Mouse (Mus musculus) forebrain, embryonic 16.5 days (tissue): ENCODE data around the gene Pdzd2. TPM values are rescaled to one million over a fixed set of nuclear protein-coding genes. Genes with fewer than 3 reads are reported as not detected.

Experiments
- ATAC-seq: fragments of 200-750 bp; cut with Nextera tagmentation; 2 replicates; pipeline ENCODE4 v1.8.0; 2017; ENCODE audit warnings: mild to moderate bottlenecking, moderate library complexity
- H3K27ac ChIP-seq: fragments of 300-500 bp; sonication (generic); 2 replicates; pipeline ENCODE4 v1.5.1; 2014; ENCODE audit warnings: low read length, control low read depth
- H3K27me3 ChIP-seq: fragments of 300-500 bp; sonication (generic); replicated peaks from 2 replicates; pipeline ENCODE4 v1.6.1; 2014; ENCODE audit warnings: low read length; ENCODE audit not compliant: control insufficient read depth, insufficient read depth
- H3K36me3 ChIP-seq: fragments of 300-500 bp; sonication (generic); 2 replicates; pipeline ENCODE4 v1.6.1; 2014; ENCODE audit not compliant: control insufficient read depth, insufficient read depth
- H3K4me1 ChIP-seq: fragments of 300-500 bp; sonication (generic); replicated peaks from 2 replicates; pipeline ENCODE4 v1.6.1; 2014; ENCODE audit warnings: low read length; ENCODE audit not compliant: control insufficient read depth, insufficient read depth
- H3K4me2 ChIP-seq: fragments of 300-500 bp; sonication (generic); 2 replicates; pipeline ENCODE4 v1.6.1; 2014; ENCODE audit warnings: mild to moderate bottlenecking, low read length, control low read depth
- H3K4me3 ChIP-seq: fragments of 300-500 bp; sonication (generic); replicated peaks from 2 replicates; pipeline ENCODE4 v1.5.1; 2014; ENCODE audit warnings: mild to moderate bottlenecking, low read length, control low read depth
- H3K9ac ChIP-seq: fragments of 300-500 bp; sonication (generic); replicated peaks from 2 replicates; pipeline ENCODE4 v1.6.1; 2014; ENCODE audit warnings: low read depth, low read length, control low read depth
- H3K9me3 ChIP-seq: fragments of 300-500 bp; sonication (generic); 2 replicates; pipeline ENCODE4 v1.6.1; 2016; ENCODE audit warnings: low read length; ENCODE audit not compliant: control insufficient read depth
- WGBS: fragments of 180-500 bp; shearing (Covaris S2); extraction: QIAGEN DNeasy Blood & Tissue Kit; methylation state at CpG from one replicate; pipeline ENCODE4 v1.1.7; 2014; 5-methylcytosine and 5-hydroxymethylcytosine counted together
- polyA plus RNA-seq: library from polyadenylated mRNA; unstranded; fragments of >200 nt; fragmentation: Nextera tagmentation; extraction: Ambion mirVana; gene quantifications from 2 replicates; pipeline ENCODE4 v1.2.1, GENCODE M21; 2015

Pdzd2 gene
- polyA plus RNA-seq, 1 experiment from 2014 or later: 8.1 TPM

DNA sequence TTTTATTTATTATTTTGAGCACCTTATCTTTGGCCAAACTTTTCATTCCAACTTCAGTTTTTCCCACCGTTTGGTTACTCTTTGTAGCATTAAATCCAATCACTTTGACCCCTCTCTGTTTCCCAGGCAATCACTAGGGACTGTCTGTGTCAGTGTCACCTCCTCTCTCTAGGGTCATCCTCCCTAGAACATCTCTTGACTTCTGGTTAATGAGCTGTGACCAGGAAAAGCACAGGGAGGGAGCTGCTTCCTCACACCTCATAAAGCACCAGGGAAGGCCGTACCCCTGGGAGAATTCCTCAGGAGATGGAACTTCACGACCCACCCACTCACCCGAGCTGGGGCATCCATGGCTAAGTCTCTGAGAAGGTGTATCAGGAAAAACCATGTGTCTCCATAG lies 168.6 kb downstream of the Pdzd2 start:
- Histone ChIP-seq H3K9ac (no peak overlapping the region), H3K9me3 (no peaks in the 10 kb centered on the region), H3K27ac (no peak overlapping the region), H3K36me3 (no peaks in the 10 kb centered on the region), H3K4me2 (no peak overlapping the region), H3K4me1 (no peaks in the 10 kb centered on the region), H3K27me3 (no peaks in the 10 kb centered on the region), H3K4me3 (no peak overlapping the region)
- WGBS: 81% methylated on average over 4 of the region's 4 CpGs
- ATAC-seq: no peak

- ATAC-seq: no peak
- Histone ChIP-seq H3K36me3 (no peaks in the 10 kb centered on the region), H3K4me1 (no peaks in the 10 kb centered on the region), H3K4me3 (no peak overlapping the region), H3K27me3 (no peaks in the 10 kb centered on the region), H3K9me3 (no peaks in the 10 kb centered on the region), H3K4me2 (no peak overlapping the region), H3K9ac (no peak overlapping the region), H3K27ac (no peak overlapping the region)
- 89% methylated on average over 11 of the region's 11 CpGs for WGBS
These were observed 172.9 kb downstream of the Pdzd2 start for GRCm38 (mm10) chr15:12566637-12567440.

DNA sequence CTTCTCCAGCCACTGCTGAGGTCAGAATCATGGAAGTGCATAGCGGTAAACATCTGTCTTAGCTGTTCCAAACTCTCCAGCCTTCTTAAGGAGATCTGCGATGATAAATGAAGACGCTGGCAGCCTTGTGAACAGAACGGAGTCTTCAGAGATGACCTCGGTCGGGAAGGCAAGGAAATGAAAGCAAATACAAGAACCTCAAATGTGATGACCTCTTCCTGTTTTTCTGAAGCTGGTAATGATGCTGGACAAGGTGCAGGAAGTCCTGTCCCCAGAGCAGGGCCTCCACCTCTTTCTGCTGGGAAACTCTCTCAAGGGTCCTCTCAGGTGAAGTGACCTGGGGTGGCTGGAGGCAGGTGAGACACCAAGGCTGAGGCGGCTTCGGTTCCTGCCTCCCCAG lies 174.4 kb downstream of the Pdzd2 start:
- Histone ChIP-seq H3K27ac (no peak overlapping the region), H3K4me3 (no peak overlapping the region), H3K36me3 (no peaks in the 10 kb centered on the region), H3K9me3 (no peaks in the 10 kb centered on the region), H3K4me1 (no peaks in the 10 kb centered on the region), H3K9ac (no peak overlapping the region), H3K27me3 (no peaks in the 10 kb centered on the region), H3K4me2 (no peak overlapping the region)
- WGBS: 94% methylated on average over 8 of the region's 8 CpGs
- no peak for ATAC-seq

DNA sequence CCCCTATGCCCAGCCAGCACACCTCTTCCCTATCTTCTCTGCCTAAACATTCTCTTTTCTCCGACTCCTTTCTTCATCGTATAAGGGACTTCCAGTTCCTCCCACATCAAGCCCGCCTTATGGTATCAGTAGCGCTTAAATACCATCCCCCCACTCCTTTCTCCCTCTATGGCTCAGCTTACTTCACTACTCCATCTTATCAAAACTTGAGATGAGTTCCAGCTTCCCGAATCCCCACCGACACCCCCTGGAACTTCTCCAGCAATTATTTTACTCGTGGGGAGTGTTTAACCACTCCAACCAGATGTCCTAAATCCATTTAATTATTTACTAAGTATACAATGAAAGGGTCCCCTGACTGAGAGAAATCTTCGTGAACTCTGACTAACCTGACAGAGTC lies 179.2 kb downstream of the Pdzd2 start:
- Histone ChIP-seq H3K4me3 (no peak overlapping the region), H3K27ac (no peak overlapping the region), H3K9ac (no peak overlapping the region), H3K27me3 (no peaks in the 10 kb centered on the region), H3K4me1 (no peaks in the 10 kb centered on the region), H3K36me3 (no peaks in the 10 kb centered on the region), H3K4me2 (no peak overlapping the region), H3K9me3 (no peaks in the 10 kb centered on the region)
- 62% methylated on average over 8 of the region's 8 CpGs for WGBS
- ATAC-seq: no peak

DNA sequence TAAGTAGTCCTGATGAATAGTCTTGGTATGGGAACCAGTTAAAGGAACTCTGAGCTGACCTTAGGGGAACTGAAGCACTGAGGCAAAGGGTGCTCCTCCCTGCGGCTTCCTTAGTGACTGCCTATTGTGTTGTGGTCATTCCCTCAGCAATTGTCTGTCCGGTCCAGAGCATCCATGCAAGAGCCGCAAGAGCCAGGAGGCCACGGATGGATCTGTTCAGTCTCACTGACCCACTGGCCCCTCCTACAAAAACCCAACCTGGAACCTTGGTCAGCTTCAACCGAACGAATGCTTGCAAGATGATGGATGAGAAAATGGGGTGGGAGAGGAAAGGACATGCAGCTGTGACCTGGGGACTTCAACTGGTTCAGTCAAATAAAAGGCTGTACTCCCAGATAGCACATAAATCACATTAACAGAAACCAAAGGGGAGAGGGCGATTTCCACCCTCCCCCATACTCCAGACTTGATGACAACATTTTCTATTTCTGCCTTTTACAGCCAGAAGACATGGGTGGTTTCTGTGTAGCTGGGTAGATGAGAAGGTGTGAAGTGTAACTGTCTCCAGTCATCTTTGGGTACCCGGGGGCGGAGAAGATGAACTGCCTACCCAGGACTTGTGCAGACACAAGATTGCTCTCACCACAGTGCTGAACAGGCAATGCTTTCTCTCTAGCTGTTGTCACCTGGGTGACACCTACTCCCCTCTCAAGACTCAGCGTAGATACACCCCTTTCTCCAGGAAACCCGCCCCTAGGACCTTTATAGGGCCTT lies 181.9 kb downstream of the Pdzd2 start:
- no peaks in the 10 kb centered on the region for H3K27me3 ChIP-seq
- no peaks in the 10 kb centered on the region for H3K9me3 ChIP-seq
- H3K9ac ChIP-seq: no peak overlapping the region
- 86% methylated on average over 11 of the region's 11 CpGs for WGBS
- no peak overlapping the region for H3K4me2 ChIP-seq
- no peaks in the 10 kb centered on the region for H3K36me3 ChIP-seq
- H3K4me3 ChIP-seq: no peak overlapping the region
- H3K4me1 ChIP-seq: no peaks in the 10 kb centered on the region
- no peak for ATAC-seq
- no peak overlapping the region for H3K27ac ChIP-seq

DNA sequence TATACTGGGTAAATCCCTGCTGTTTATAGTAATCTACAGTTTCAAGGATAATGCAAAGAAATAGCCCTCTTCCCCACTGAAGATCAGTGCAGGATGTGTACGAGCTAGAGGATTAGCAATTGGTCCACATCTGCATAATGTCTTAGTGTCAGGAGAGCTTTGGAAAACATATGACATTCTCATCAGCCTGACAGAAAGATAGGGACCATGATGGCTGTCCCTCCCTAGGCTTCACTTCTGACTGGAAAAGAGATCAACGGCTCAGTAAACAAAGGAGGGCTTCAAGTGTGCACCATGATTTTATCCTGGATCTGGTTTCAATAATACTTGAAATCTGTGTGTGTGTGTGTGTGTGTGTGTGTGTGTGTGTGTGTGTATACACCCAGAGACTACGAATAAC lies 186.5 kb downstream of the Pdzd2 start:
- ATAC-seq: no peak
- Histone ChIP-seq H3K9me3 (no peaks in the 10 kb centered on the region), H3K27me3 (0 out of 2 replicates have a peak, but pooled peaks cover 5% of the 10 kb centered on the region), H3K27ac (no peak overlapping the region), H3K4me2 (no peak overlapping the region), H3K4me1 (peaks cover 13% of the 10 kb centered on the region), H3K4me3 (no peak overlapping the region), H3K36me3 (no peaks in the 10 kb centered on the region), H3K9ac (no peak overlapping the region)
- WGBS: 84% methylated on average over 3 of the region's 3 CpGs

DNA sequence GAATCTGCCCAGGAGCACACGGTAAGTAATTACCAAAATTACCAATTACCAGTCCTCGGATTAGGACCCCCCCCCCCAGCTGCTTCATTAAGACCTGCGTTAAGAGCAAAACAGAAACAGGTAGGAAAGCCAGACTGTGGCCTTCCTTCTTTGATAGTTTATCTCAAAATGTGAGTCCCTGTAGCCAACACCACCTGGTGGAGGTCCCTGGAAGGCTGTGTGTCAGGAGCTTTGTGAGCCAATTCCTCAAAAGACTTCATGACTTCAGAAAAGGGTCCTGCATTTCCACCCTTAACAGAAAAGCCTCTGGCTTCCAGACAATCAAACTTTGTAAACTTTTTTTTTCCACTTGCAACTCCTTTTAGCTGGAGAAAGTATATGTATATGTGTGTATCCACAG lies 188.8 kb downstream of the Pdzd2 start:
- no peak overlapping the region for H3K27ac ChIP-seq
- H3K27me3 ChIP-seq: 0 out of 2 replicates have a peak, but pooled peaks cover 5% of the 10 kb centered on the region
- ATAC-seq: no peak
- no peaks in the 10 kb centered on the region for H3K36me3 ChIP-seq
- H3K4me1 ChIP-seq: peaks cover 13% of the 10 kb centered on the region
- 9% methylated on average over 3 of the region's 3 CpGs for WGBS
- H3K4me2 ChIP-seq: no peak overlapping the region
- H3K4me3 ChIP-seq: no peak overlapping the region
- H3K9ac ChIP-seq: no peak overlapping the region
- H3K9me3 ChIP-seq: no peaks in the 10 kb centered on the region

GRCm38 (mm10) chr15:12550376-12550775 lies 189.3 kb downstream of the Pdzd2 start:
- Histone ChIP-seq H3K4me2 (no peak overlapping the region), H3K27me3 (0 out of 2 replicates have a peak, but pooled peaks cover 5% of the 10 kb centered on the region), H3K4me3 (no peak overlapping the region), H3K36me3 (no peaks in the 10 kb centered on the region), H3K27ac (no peak overlapping the region), H3K9me3 (no peaks in the 10 kb centered on the region), H3K9ac (no peak overlapping the region), H3K4me1 (peaks cover 13% of the 10 kb centered on the region)
- WGBS: 17% methylated on average over 9 of the region's 9 CpGs
- ATAC-seq: no peak

DNA sequence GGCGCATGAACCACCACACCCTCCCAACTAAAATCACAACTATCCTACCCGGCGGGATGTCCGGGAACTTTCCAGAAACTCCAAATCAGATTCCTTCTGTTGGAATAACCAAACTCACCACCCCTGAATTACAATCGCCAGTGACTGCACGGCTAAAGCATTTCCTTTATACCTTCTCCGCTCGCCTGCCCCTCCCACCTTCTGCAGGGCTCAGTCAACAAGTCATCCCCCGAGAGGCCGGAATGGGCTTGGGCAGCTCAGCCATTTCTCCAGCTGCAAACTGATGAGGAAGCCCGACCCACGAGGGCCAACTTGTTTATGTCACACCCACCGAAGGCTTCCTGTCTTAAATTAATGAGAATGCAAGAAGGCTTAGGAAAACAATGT lies 189.8 kb downstream of the Pdzd2 start:
- H3K36me3 ChIP-seq: no peaks in the 10 kb centered on the region
- peak overlapping the region; percentile 89 for H3K4me2 ChIP-seq
- H3K27me3 ChIP-seq: 0 out of 2 replicates have a peak, but pooled peaks cover 5% of the 10 kb centered on the region
- under 1% methylated on average over 13 of the region's 13 CpGs for WGBS
- peak overlapping the region; percentile 46 for H3K4me3 ChIP-seq
- no peak overlapping the region for H3K27ac ChIP-seq
- peaks cover 13% of the 10 kb centered on the region for H3K4me1 ChIP-seq
- no peaks in the 10 kb centered on the region for H3K9me3 ChIP-seq
- no peak for ATAC-seq
- peak overlapping the region; percentile 57; the same call in 1 of the 2 replicates for H3K9ac ChIP-seq
